Mouse (Mus musculus): Measurements from ENCODE around the gene Mllt1.

DNA sequence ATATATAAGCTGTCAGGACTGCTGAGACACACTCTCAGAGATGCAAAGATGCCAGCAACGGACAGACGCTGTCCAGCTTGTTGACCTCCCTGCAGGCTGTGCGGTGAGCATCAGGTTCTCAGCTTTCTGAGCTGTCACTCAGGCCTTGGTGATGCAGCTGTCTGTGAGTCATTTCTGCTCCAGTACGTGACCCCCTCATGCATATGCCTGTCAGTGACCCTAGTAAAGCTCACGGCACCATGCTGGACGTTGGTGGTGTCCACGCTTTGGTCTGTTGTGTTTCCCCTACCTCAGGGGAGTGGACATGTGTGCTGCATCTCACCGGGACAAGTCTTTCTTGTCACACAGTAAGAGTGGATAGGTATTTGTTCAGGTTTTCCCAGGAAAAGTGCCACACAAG lies 63.4 kb downstream of the Mllt1 start:
- TF ChIP-seq POLR2A (IDR thresholded peaks at IDR 0.05; ENCODE audit: low read depth, low read length) (no peak), CTCF (IDR thresholded peaks at IDR 0.05; ENCODE audit: borderline replicate concordance, insufficient read depth, low read length) (no peak)
